Mouse (Mus musculus) adrenal gland, postnatal 14 days (tissue): ENCODE measurements at regions not wholly inside any gene's neighbourhood (a gene's known extent, or its start where the extent isn't known, plus 50 kb on each side); places are given as distances from the start of the nearest gene placed in this dataset.
"Not testable (repeated sequence)": the region's sequence is repeated elsewhere in the genome, so short reads cannot be mapped to it uniquely, and the experiment has no call there.

Experiments used
- DNase-seq: peaks from one replicate; pipeline ENCODE4 v3.0.0; 2021; ENCODE audit warnings: mixed read lengths

DNA sequence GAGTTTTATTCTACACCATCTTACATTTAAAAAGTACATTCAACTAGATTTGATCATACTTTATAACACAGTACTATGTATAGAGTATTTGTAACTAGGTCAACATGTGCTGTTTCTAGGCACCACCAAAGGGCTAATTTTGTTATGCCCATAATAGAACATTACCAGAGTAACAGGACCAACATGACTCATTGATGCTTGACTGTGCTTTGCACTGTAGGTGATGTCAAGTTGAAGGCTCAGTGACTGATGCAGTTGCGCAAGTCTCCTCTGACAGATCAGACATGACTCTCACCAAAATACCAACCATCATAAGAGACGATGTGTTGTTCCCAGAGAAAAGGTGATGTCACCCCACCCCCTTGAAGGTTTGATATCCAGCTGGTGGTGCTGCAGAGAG, 108.5 kb downstream of the Mrpl39 start:
- DNase-seq: no peak

DNA sequence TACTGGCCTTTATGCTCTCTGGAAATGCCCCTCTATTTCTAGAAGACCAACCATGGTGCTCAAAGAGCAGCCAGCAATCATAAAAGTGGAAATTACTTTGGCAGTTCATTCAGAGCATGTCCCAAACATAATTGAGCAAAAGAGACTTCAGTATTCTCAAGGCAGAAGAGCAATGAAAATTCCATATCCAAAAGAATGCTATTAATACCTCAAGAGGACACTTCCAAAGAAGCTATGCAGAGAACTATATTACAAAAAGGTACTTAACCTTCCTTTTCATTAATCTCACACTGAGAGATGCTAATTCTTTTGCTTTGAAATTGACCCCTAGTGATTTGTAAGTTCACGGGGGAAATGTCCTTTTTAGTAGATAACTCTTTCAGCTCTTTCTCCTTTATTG, 105.7 kb downstream of the Mrpl39 start:
- no peak for DNase-seq

- DNase-seq: not testable (repeated sequence)
Measured at GRCm38 (mm10) chr16:84644446-84644845, 91.1 kb downstream of the Mrpl39 start.

DNA sequence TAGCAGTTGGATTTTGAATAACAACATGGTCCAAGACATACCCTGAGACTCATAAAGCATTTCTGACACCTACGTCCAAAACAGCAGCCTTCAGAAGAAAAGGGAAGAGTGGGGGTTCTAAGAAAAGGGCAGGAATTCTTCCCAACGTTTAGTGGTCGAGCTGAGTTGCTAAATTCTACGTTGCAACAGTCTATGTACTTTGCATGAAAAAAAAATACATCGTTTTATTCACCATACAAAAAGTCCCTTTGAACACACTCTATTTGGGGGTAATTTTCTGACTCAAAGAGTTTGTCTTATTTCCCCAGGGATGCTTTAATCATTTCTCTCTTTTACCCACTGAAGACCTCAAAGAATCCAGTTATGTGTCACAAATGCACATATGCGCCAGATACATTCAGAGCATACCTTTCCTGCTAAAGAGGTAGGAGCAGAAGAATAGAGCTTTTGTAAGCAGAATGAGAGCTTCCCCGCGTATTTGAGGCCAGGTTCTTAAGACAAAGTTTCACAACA, 89.3 kb downstream of the Mrpl39 start:
- no peak for DNase-seq

- DNase-seq: no peak
Measured at GRCm38 (mm10) chr16:84650646-84651045, 84.9 kb downstream of the Mrpl39 start.

- DNase-seq: no peak
Measured at GRCm38 (mm10) chr16:84653873-84654272, 81.7 kb downstream of the Mrpl39 start.

GRCm38 (mm10) chr16:84661879-84662278, 73.7 kb downstream of the Mrpl39 start:
- DNase-seq: no peak

- no peak for DNase-seq
Measured at GRCm38 (mm10) chr16:84663581-84663980, 72.0 kb downstream of the Mrpl39 start.
